Mouse (Mus musculus) intestine, embryonic 16.5 days (tissue): ENCODE measurements at regions not wholly inside any gene's neighbourhood (a gene's known extent, or its start where the extent isn't known, plus 50 kb on each side); places are given as distances from the start of the nearest gene placed in this dataset.

ENCODE experiments used
- ATAC-seq: fragments of 200-750 bp; cut with Nextera tagmentation; 2 replicates; pipeline ENCODE4 v1.8.0; 2017; ENCODE audit warnings: moderate TSS enrichment, moderate library complexity
- H3K27ac ChIP-seq: fragments of 300-500 bp; sonication (generic); 2 replicates; pipeline ENCODE4 v1.5.1; 2014; ENCODE audit warnings: mild to moderate bottlenecking, low read length
- H3K27me3 ChIP-seq: fragments of 300-500 bp; sonication (generic); replicated peaks from 2 replicates; pipeline ENCODE4 v1.6.1; 2014; ENCODE audit warnings: low read length, control low read depth, mixed read lengths; ENCODE audit not compliant: control insufficient read depth, insufficient read depth
- H3K36me3 ChIP-seq: fragments of 300-500 bp; sonication (generic); 2 replicates; pipeline ENCODE4 v1.6.1; 2014; ENCODE audit warnings: low read length, control low read depth; ENCODE audit not compliant: control insufficient read depth, insufficient read depth
- H3K4me1 ChIP-seq: fragments of 300-500 bp; sonication (generic); 2 replicates; pipeline ENCODE4 v1.6.1; 2014; ENCODE audit warnings: low read length, control low read depth, mixed read lengths; ENCODE audit not compliant: control insufficient read depth, insufficient read depth
- H3K4me2 ChIP-seq: fragments of 300-500 bp; sonication (generic); 2 replicates; pipeline ENCODE4 v1.6.1; 2014; ENCODE audit warnings: low read depth, low read length, control low read depth
- H3K4me3 ChIP-seq: fragments of 300-500 bp; sonication (generic); 2 replicates; pipeline ENCODE4 v1.5.1; 2014; ENCODE audit warnings: mild to moderate bottlenecking, low read length
- H3K9ac ChIP-seq: fragments of 300-500 bp; sonication (generic); 2 replicates; pipeline ENCODE4 v1.6.1; 2014; ENCODE audit warnings: low read depth, low read length
- H3K9me3 ChIP-seq: fragments of 300-500 bp; sonication (generic); 2 replicates; pipeline ENCODE4 v1.6.1; 2016; ENCODE audit warnings: low read length, control low read depth; ENCODE audit not compliant: control insufficient read depth
- WGBS: fragments of 180-500 bp; shearing (Covaris S2); extraction: QIAGEN DNeasy Blood & Tissue Kit; methylation state at CpG from one replicate; pipeline ENCODE4 v1.1.7; 2014; 5-methylcytosine and 5-hydroxymethylcytosine counted together

DNA sequence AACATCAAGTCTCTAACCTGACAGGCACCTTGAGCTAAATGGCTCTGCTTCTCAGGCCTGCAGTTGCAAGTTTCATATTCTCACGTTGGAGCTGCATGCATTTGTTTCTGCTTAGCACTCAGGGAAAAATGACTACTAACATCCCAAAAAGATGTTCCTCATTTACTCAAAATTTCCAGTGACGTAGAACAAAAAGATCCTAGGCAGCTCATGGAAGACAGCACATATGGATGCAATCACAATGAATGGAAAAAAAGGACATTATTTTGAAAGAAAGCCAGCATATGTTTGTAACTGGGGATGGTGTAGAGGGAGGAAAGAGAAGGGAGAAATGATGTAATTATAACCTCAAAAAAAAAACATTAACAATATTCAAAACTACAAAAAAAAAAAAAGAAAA lies 751.2 kb upstream of the Fbxo33 start:
- H3K9me3 ChIP-seq: no peaks in the 10 kb centered on the region
- H3K4me3 ChIP-seq: no peak overlapping the region
- WGBS: 60% methylated on average over 2 of the region's 2 CpGs
- no peak overlapping the region for H3K9ac ChIP-seq
- no peak overlapping the region for H3K27ac ChIP-seq
- H3K4me1 ChIP-seq: no peaks in the 10 kb centered on the region
- H3K36me3 ChIP-seq: no peaks in the 10 kb centered on the region
- H3K4me2 ChIP-seq: no peak overlapping the region
- H3K27me3 ChIP-seq: no peaks in the 10 kb centered on the region
- ATAC-seq: no peak

DNA sequence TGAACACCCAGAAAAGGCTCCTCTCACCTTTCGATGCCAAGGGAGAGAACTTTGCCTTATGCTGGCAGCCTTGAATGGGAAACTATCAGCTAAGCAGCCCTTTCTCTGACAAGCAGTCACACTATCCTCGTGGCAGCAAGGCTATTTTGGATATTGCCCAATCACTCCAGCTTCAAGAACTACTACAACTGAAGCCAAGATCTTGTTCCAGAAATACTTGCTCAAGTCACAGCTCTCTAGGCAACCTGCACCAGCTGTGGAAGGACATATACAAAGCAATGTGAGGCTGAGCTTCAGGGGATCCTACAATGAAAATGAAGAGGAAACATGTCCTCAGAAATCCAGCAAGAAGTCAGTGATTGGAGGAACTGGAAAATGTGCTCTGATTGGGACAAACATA lies 750.4 kb upstream of the Fbxo33 start:
- H3K4me1 ChIP-seq: no peaks in the 10 kb centered on the region
- no peak overlapping the region for H3K27ac ChIP-seq
- H3K4me3 ChIP-seq: no peak overlapping the region
- 66% methylated on average over 2 of the region's 2 CpGs for WGBS
- no peak overlapping the region for H3K9ac ChIP-seq
- H3K4me2 ChIP-seq: no peak overlapping the region
- no peaks in the 10 kb centered on the region for H3K27me3 ChIP-seq
- H3K9me3 ChIP-seq: no peaks in the 10 kb centered on the region
- H3K36me3 ChIP-seq: no peaks in the 10 kb centered on the region
- no peak for ATAC-seq

DNA sequence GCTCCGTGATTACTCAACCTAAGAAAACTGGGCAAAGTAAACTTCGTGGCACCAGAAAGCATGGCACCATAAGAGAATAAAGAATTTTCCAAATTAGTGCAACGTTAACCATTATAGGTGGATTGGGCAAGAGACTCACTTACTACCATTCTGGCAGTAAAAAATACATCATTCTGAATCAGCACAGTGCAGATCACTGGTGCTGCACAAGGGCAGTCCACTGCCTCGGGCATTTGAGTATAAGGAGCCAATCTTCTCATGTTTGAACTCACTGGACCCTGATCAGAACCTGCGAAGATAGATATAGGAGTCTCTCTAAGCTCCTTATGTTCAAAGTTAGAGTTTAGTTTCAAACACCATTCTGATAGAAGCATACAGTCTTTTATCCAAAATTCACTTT lies 747.7 kb upstream of the Fbxo33 start:
- WGBS: 81% methylated on average over 5 of the region's 5 CpGs
- no peak for ATAC-seq
- no peak overlapping the region for H3K9ac ChIP-seq
- no peak overlapping the region for H3K4me2 ChIP-seq
- no peak overlapping the region for H3K4me3 ChIP-seq
- H3K27ac ChIP-seq: no peak overlapping the region
- H3K9me3 ChIP-seq: no peaks in the 10 kb centered on the region
- H3K27me3 ChIP-seq: no peaks in the 10 kb centered on the region
- H3K36me3 ChIP-seq: no peaks in the 10 kb centered on the region
- no peaks in the 10 kb centered on the region for H3K4me1 ChIP-seq

DNA sequence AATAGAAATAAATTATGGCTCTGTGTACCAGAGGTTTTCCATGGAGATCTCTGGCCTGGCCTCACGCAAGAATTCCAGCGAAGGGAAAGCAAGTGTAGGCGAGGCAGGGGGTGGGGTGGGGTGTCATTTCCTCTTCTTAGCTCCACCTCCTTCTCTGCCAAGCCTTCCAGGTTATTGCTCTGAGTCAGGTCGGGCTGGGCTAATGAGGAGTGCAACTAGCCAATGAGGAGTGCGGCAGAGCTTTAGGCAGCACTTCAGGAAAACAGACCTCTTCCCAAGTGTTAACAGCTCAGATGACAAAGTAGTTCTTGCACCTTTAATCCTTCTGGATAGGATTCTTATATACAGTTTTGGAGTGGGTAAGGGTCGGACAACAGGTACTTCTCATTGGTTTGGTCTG lies 741.6 kb upstream of the Fbxo33 start:
- WGBS: 56% methylated on average over 6 of the region's 6 CpGs
- no peak overlapping the region for H3K4me2 ChIP-seq
- no peak overlapping the region for H3K4me3 ChIP-seq
- H3K9ac ChIP-seq: no peak overlapping the region
- H3K9me3 ChIP-seq: no peaks in the 10 kb centered on the region
- H3K4me1 ChIP-seq: no peaks in the 10 kb centered on the region
- no peak overlapping the region for H3K27ac ChIP-seq
- H3K27me3 ChIP-seq: no peaks in the 10 kb centered on the region
- no peaks in the 10 kb centered on the region for H3K36me3 ChIP-seq
- no peak for ATAC-seq

DNA sequence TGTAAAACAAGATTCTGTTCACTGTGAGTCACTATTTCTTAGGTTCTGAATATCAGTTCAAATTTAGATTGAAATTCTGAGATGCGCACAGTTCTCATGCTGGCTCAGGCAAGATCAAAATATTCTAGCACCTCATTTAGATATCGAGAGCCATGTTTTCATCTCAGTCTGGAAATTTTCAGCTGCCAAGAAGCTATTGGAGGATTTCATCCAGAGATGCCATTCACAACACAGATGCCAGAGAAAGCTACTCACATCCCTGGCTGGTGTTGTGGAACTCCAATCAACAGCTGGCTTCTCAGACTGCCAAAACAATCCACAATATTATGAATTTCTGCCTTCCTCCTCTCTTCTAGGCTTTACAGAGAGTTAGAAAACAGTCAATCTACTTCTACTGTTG lies 712.9 kb upstream of the Fbxo33 start:
- WGBS: 86% methylated on average over 2 of the region's 2 CpGs

DNA sequence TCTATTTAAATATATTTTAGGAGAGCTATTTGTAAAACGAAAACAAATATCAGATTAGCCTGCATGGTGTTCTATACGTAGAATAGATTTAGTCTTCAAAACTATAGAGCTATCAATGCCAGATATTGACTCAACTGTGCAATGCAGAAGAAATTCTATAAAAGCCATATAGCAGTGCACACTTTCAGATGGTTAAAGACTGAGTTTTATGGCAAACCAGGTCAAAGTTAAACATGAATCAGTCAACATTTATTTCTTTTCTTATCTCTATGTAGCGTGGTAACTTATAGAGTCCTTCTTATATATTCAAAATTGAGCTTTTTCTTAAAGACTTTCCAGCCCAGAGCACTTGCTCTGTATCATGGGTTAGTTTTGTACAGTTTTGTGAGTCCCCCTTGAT lies 705.5 kb upstream of the Fbxo33 start:
- H3K4me1 ChIP-seq: no peaks in the 10 kb centered on the region
- H3K9me3 ChIP-seq: no peaks in the 10 kb centered on the region
- no peaks in the 10 kb centered on the region for H3K27me3 ChIP-seq
- peak; percentile 87 for ATAC-seq
- no peak overlapping the region for H3K4me2 ChIP-seq
- WGBS: 65% methylated on average over 3 of the region's 3 CpGs
- no peak overlapping the region for H3K4me3 ChIP-seq
- no peaks in the 10 kb centered on the region for H3K36me3 ChIP-seq
- H3K27ac ChIP-seq: no peak overlapping the region
- no peak overlapping the region for H3K9ac ChIP-seq

More for the DNA sequence above, 712.9 kb upstream of the Fbxo33 start:
- ATAC-seq: no peak
- H3K4me3 ChIP-seq: no peak overlapping the region
- no peaks in the 10 kb centered on the region for H3K36me3 ChIP-seq
- H3K9ac ChIP-seq: no peak overlapping the region
- H3K4me2 ChIP-seq: no peak overlapping the region
- H3K4me1 ChIP-seq: no peaks in the 10 kb centered on the region
- no peaks in the 10 kb centered on the region for H3K9me3 ChIP-seq
- H3K27me3 ChIP-seq: no peaks in the 10 kb centered on the region
- no peak overlapping the region for H3K27ac ChIP-seq

DNA sequence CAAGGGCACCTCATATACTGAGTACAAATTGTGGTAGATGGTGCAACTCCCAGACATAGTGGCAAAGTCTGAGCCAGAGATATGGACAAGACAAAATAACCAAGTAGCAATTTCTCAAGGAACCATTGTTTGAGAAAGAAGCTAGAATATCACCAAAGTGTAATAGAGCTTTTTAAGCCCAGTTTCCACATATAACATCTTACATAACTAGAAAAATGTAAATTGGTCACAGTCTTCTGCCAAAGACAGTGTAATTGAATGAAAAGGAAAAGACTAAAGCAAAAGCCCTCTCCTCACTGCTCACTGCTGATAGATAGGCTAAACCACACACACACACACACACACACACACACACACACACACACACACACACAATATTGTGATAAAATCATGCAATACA lies 679.4 kb upstream of the Fbxo33 start:
- Histone ChIP-seq H3K9me3 (no peaks in the 10 kb centered on the region), H3K9ac (no peak overlapping the region), H3K4me3 (no peak overlapping the region), H3K4me2 (no peak overlapping the region), H3K27me3 (no peaks in the 10 kb centered on the region), H3K36me3 (no peaks in the 10 kb centered on the region), H3K4me1 (no peaks in the 10 kb centered on the region), H3K27ac (no peak overlapping the region)
- ATAC-seq: no peak

DNA sequence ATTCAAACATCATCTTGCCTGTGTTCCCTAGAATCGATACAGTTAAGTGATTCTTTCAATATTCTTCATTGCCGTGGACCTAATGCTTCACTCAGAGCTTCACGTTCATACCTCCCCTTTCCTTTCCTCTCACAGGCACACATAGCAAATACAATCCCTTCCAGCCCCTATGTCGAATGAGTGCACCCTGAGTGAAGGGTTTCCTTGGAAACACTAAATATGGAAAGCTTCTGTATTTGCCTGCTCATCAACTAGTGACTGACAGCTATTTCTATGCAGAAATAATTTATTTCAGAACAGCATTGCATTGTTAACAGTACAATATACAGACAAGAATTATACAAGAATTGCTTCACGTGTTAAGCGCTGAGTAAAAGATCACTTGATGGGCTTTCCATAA lies 671.4 kb upstream of the Fbxo33 start:
- Histone ChIP-seq H3K9me3 (no peaks in the 10 kb centered on the region), H3K4me1 (no peaks in the 10 kb centered on the region), H3K9ac (no peak overlapping the region), H3K4me3 (no peak overlapping the region), H3K4me2 (no peak overlapping the region), H3K27me3 (no peaks in the 10 kb centered on the region), H3K36me3 (no peaks in the 10 kb centered on the region), H3K27ac (no peak overlapping the region)
- ATAC-seq: no peak
- 82% methylated on average over 6 of the region's 6 CpGs for WGBS
